Mouse (Mus musculus): ENCODE results near the gene Cdan1. TPM values are rescaled to one million over a fixed set of nuclear protein-coding genes. Genes with fewer than 3 reads are reported as not detected.

Cdan1 gene
- total RNA-seq (2012; rRNA removed) = 10.1 and 12.9 TPM in 2 replicates
- 5.8 and 7.8 TPM in 2 replicates for total RNA-seq (2014; rRNA removed)
- 13.8 and 14.8 TPM in 2 replicates for polyA plus RNA-seq (2012; ENCODE audit: insufficient read length, low read depth)

DNA sequence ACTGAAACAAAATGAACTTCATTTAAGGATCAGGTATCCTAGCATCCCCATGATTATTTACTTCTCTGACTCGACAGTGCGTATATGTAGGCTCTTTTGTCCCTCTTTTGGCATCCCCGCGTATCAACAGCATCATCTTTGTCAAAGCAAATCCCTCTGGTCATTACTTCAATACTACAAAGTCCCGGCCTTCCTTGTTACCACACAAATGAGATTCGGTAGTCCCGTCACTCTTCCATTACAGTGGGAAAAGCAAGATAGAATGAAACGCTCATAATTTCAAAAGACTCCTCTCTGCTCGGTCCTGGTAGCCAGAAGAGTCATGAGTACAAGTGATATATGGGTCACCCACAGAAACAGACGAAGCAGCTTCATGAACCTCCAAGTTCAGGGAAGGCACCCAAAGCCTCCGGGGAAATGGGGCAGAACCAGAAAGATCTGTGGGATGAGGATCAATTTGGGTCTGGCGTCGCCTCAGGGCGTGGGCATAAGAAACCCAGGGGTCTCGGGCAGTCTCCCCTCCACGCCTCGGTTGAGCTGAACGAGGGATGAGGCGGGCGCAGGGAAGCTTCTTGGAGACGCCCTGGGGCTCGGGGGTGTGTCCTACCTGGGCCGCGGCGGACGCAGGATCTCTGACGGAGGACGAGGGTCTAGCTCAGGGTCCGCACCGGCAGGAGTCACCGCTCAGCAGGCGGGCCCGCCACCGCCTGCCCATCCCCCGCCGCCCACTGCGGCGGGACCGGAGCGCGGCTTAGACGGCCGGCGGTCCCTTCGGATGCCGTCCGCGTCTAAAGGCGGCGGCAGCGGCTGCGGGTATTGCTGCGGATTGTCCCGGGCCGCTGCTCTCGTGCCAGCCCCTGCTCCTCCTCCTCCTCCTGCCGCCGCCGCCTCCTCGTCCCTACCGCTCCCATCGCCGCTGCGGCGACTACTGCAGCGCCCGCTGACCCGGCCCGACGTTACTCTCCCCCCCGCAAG lies at the start of gene Cdan1:
TSS of gene Cdan1 (minus strand) at position 680 of the 975 bp plus-strand sequence.
- peak within 1 kb of the TSS; percentile 64 to 85 (median 76) for H3K4me3 ChIP-seq (replicated peaks in 1 of 3; ENCODE audit: low read depth in 2 of 3, low read length in 2 of 3, poor library complexity in 1 of 3)
- in situ Hi-C loops (cut with MboI; ENCODE audit: low pct_ligation_motif_present, low pct_unique_long_range_greater_than_20kb, low sequenced_read_pairs) (no loop called here), dilution Hi-C loops (cut with MboI; ENCODE audit: extremely low pct_ligation_motif_present, extremely low pct_unique_long_range_greater_than_20kb, low sequenced_read_pairs) (no loop called here)
- TF ChIP-seq CHD2 (IDR thresholded peaks at IDR 0.05; ENCODE audit: low read length) = no peak
- peak; percentile 38; the same call in 1 of the 2 replicates for TF ChIP-seq MXI1 (IDR thresholded peaks at IDR 0.05; ENCODE audit: low read depth, low read length)
- TF ChIP-seq KAT2A (IDR thresholded peaks at IDR 0.05; ENCODE audit: insufficient replicate concordance, low read length) = no peak
- peak; percentile 47; the same call in 1 of the 2 replicates for TF ChIP-seq SIN3A (IDR thresholded peaks at IDR 0.05; ENCODE audit: low read length)
- H3K9me3 ChIP-seq (replicated peaks; ENCODE audit: low read length) = no peaks in the 10 kb centered on the region
- H3K9ac ChIP-seq (ENCODE audit: insufficient read depth, low read depth) = peak within 1 kb of the TSS; percentile 25
- peaks cover 5 to 22% of the 10 kb centered on the region in 2 experiments; a peak in 3 of 4 replicates for H3K4me1 ChIP-seq (ENCODE audit: control insufficient read depth in 1 of 2, insufficient read depth in 2 of 2)
- no peaks in the 10 kb centered on the region for H3K36me3 ChIP-seq (replicated peaks in 1 of 2; ENCODE audit: control insufficient read depth in 1 of 2, insufficient read depth in 1 of 2, low read length in 1 of 2)
- no peak within 1 kb of the TSS for H3K27ac ChIP-seq (ENCODE audit: insufficient read depth, low read depth)
- no peaks in the 10 kb centered on the region for H3K79me2 ChIP-seq (replicated peaks; ENCODE audit: control insufficient read depth, extremely low read depth, insufficient read depth, poor library complexity, severe bottlenecking)
- peak within 1 kb of the TSS; percentile 97 for H3K4me2 ChIP-seq (ENCODE audit: insufficient read depth, low read depth, poor library complexity, severe bottlenecking)
- H3K27me3 ChIP-seq (replicated peaks) = peaks cover 10% of the 10 kb centered on the region
- no peak for DNase-seq (ENCODE audit: extremely low read depth)

DNA sequence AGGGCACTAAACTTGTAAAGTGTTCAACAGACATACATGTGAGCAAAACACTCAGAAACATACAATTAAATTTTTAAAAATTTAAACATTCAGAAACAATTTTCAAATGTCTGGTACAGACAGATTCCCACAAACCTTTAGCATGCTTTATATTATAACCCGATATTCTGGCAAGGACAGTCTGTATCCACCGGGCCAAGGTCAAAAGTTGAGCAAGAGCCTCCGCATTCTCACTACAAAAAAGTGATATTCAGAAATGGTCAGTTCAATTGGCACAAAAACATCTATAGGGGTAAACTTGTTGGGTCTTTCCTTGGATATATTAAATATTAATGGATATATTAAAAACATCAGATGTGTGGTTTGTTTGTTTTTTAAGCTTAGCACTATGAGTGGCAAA lies 46.4 kb upstream of the Cdan1 start:
- dilution Hi-C loops (cut with MboI; ENCODE audit: extremely low pct_ligation_motif_present, extremely low pct_unique_long_range_greater_than_20kb, low sequenced_read_pairs) = no loop called here

More for the DNA sequence above, 46.4 kb upstream of the Cdan1 start:
- TF ChIP-seq E2F4 (IDR thresholded peaks at IDR 0.05; ENCODE audit: insufficient replicate concordance, low read depth, low read length) (no peak), PAX5 (IDR thresholded peaks at IDR 0.05; ENCODE audit: low read length) (no peak), MEF2A (IDR thresholded peaks at IDR 0.05; ENCODE audit: borderline replicate concordance, low read depth, low read length) (no peak), SIN3A (IDR thresholded peaks at IDR 0.05; ENCODE audit: low read length) (no peak), MYC (IDR thresholded peaks at IDR 0.05; ENCODE audit: low read depth, low read length) (no peak), TBP (conservative IDR thresholded peaks at IDR 0.05; ENCODE audit: low read depth, low read length) (no peak), BHLHE40 (IDR thresholded peaks at IDR 0.05; ENCODE audit: low read depth, low read length) (no peak), JUN (IDR thresholded peaks at IDR 0.05; ENCODE audit: insufficient read depth, low read depth, low read length) (no peak), POLR2A (IDR thresholded peaks at IDR 0.05; ENCODE audit: low read depth, low read length) (no peak), USF2 (conservative IDR thresholded peaks at IDR 0.05; ENCODE audit: low read depth, low read length) (no peak), CHD2 (IDR thresholded peaks at IDR 0.05; ENCODE audit: low read length) (no peak), NRF1 (IDR thresholded peaks at IDR 0.05; ENCODE audit: low read depth, low read length) (no peak), RAD21 (IDR thresholded peaks at IDR 0.05; ENCODE audit: low read depth, low read length) (no peak), UBTF (IDR thresholded peaks at IDR 0.05; ENCODE audit: low read depth, low read length) (no peak), MAX (IDR thresholded peaks at IDR 0.05; ENCODE audit: low read length) (no peak), ELF1 (IDR thresholded peaks at IDR 0.05; ENCODE audit: low read depth, low read length) (no peak), TCF12 (IDR thresholded peaks at IDR 0.05; ENCODE audit: low read depth, low read length) (no peak), MAFK (IDR thresholded peaks at IDR 0.05; ENCODE audit: insufficient replicate concordance, low read length) (no peak), MXI1 (IDR thresholded peaks at IDR 0.05; ENCODE audit: low read depth, low read length) (no peak)
- H3K4me3 ChIP-seq (replicated peaks in 1 of 3; ENCODE audit: low read depth in 2 of 3, low read length in 2 of 3, poor library complexity in 1 of 3) = no peak overlapping the region
- DNase-seq (ENCODE audit: extremely low read depth) = no peak
- no peaks in the 10 kb centered on the region for H3K79me2 ChIP-seq (replicated peaks; ENCODE audit: control insufficient read depth, extremely low read depth, insufficient read depth, poor library complexity, severe bottlenecking)
- H3K4me1 ChIP-seq (ENCODE audit: control insufficient read depth in 1 of 2, insufficient read depth in 2 of 2) = no peaks in the 10 kb centered on the region
- H3K4me2 ChIP-seq (ENCODE audit: insufficient read depth, low read depth, poor library complexity, severe bottlenecking) = no peak overlapping the region
- H3K27ac ChIP-seq (ENCODE audit: insufficient read depth, low read depth) = no peak overlapping the region
- no peaks in the 10 kb centered on the region for H3K9me3 ChIP-seq (replicated peaks; ENCODE audit: low read length)
- no peaks in the 10 kb centered on the region for H3K27me3 ChIP-seq (replicated peaks)
- peaks cover 40 to 78% of the 10 kb centered on the region in 2 experiments for H3K36me3 ChIP-seq (replicated peaks in 1 of 2; ENCODE audit: control insufficient read depth in 1 of 2, insufficient read depth in 1 of 2, low read length in 1 of 2)
- in situ Hi-C loops (cut with MboI; ENCODE audit: low pct_ligation_motif_present, low pct_unique_long_range_greater_than_20kb, low sequenced_read_pairs) = no loop called here
- H3K9ac ChIP-seq (ENCODE audit: insufficient read depth, low read depth) = no peak overlapping the region
